Mouse (Mus musculus) right cerebral cortex, adult 2 months (tissue): Measurements from ENCODE around the gene Pcsk1.

Source experiments
- DNase-seq, 2 experiments: peaks; one replicate each; pipeline ENCODE4 v3.0.0; 2021 to 2022; ENCODE audit warnings: low spot score in 2 of 2

The Pcsk1 gene

GRCm38 (mm10) chr13:75089721-75090410 lies at the start of gene Pcsk1:
TSS of gene Pcsk1 (plus strand) at chr13:75089826.
- DNase-seq, result peak; percentile 73 to 75

GRCm38 (mm10) chr13:75058818-75059217 lies 30.8 kb upstream of the Pcsk1 start:
- DNase-seq, result no peak

GRCm38 (mm10) chr13:75063947-75064346 lies 25.7 kb upstream of the Pcsk1 start:
- DNase-seq, result no peak

- DNase-seq, result no peak
Measured at GRCm38 (mm10) chr13:75088597-75088996, 1.0 kb upstream of the Pcsk1 start.

GRCm38 (mm10) chr13:75090411-75090779 lies 769 bp downstream of the Pcsk1 start:
- DNase-seq, result peak; percentile 31 to 48

- peak; percentile 31 to 45 for DNase-seq
Measured at GRCm38 (mm10) chr13:75091071-75091470, 1.4 kb downstream of the Pcsk1 start.

GRCm38 (mm10) chr13:75095487-75095886 lies 5.9 kb downstream of the Pcsk1 start:
- DNase-seq, result no peak

GRCm38 (mm10) chr13:75113114-75113513 lies 23.5 kb downstream of the Pcsk1 start:
- peak; percentile 47 to 50 for DNase-seq

- DNase-seq, result peak; percentile 31 to 44
Measured at GRCm38 (mm10) chr13:75114007-75114424, 24.4 kb downstream of the Pcsk1 start.

GRCm38 (mm10) chr13:75114838-75115237 lies 25.2 kb downstream of the Pcsk1 start:
- DNase-seq, result no peak

GRCm38 (mm10) chr13:75135833-75136232 lies 46.2 kb downstream of the Pcsk1 start:
- DNase-seq, result no peak

GRCm38 (mm10) chr13:75160661-75161060 lies 71.0 kb downstream of the Pcsk1 start:
- no peak for DNase-seq

GRCm38 (mm10) chr13:75163408-75163807 lies 73.8 kb downstream of the Pcsk1 start:
- peak in 1 of 2 experiments; percentile 4 for DNase-seq
